Mouse (Mus musculus) spleen, adult 2 months (tissue): Measurements from ENCODE around the gene Runx1.

Source experiments
- CTCF ChIP-seq: fragments of 200-500 bp; IDR thresholded peaks from 2 replicates; pipeline ENCODE4 v1.5.1; 2011; ENCODE audit warnings: mild to moderate bottlenecking, inconsistent platforms; ENCODE audit not compliant: insufficient read depth, insufficient read length, insufficient replicate concordance; ENCODE audit errors: extremely low read depth
- POLR2A ChIP-seq: fragments of 200-500 bp; IDR thresholded peaks from 2 replicates; pipeline ENCODE4 v1.6.1; 2011; ENCODE audit warnings: low read depth, low read length, inconsistent platforms

DNA sequence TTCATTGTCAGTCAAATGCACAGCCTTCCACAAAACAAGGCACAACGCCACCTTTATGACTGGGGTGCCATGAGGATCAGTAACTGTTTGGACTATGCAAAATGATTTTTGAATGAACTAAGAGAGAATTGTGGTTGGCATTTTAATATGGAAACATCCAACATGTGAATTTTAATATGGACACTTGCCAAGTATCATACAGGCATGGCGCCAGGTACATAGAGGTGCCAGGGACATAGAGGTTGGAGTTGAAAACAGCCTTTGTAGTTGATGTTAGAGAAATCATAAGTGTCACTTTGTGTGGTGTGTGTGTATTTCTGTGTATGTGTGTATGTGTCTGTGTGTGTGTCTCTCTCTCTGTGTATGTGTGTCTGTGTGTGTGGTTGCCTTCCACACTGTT lies 5.4 kb upstream of the Runx1 start:
- TF ChIP-seq CTCF (no peak), POLR2A (no peak)
